Mouse (Mus musculus): ENCODE results near the gene Itga6.

GRCm38 (mm10) chr2:71749367-71750086 is 4.1 kb downstream of the Itga6 start:
- TF ChIP-seq CTCF (IDR thresholded peaks at IDR 0.05; ENCODE audit: extremely low read depth, insufficient read depth, insufficient read length, insufficient replicate concordance) (no peak), POLR2A (IDR thresholded peaks at IDR 0.05; ENCODE audit: low read depth, low read length) (no peak)
